Mouse (Mus musculus) stomach, embryonic 16.5 days (tissue): ENCODE measurements around the gene Vcam1. TPM values are rescaled to one million over a fixed set of nuclear protein-coding genes. Genes with fewer than 3 reads are reported as not detected.

Experiments
- ATAC-seq: fragments of 200-750 bp; cut with Nextera tagmentation; 2 replicates; pipeline ENCODE4 v1.8.0; 2017; ENCODE audit warnings: moderate number of reproducible peaks, moderate TSS enrichment; ENCODE audit not compliant: insufficient read depth, low FRiP score
- H3K27ac ChIP-seq: fragments of 300-500 bp; sonication (generic); 2 replicates; pipeline ENCODE4 v1.5.1; 2014; ENCODE audit warnings: low read length
- H3K27me3 ChIP-seq: fragments of 300-500 bp; sonication (generic); 2 replicates; pipeline ENCODE4 v1.6.1; 2014; ENCODE audit warnings: low read length, control low read depth, mixed read lengths; ENCODE audit not compliant: control insufficient read depth, insufficient read depth
- H3K36me3 ChIP-seq: fragments of 300-500 bp; sonication (generic); 2 replicates; pipeline ENCODE4 v1.6.1; 2014; ENCODE audit warnings: low read length; ENCODE audit not compliant: control insufficient read depth, insufficient read depth
- H3K4me1 ChIP-seq: fragments of 300-500 bp; sonication (generic); 2 replicates; pipeline ENCODE4 v1.6.1; 2014; ENCODE audit warnings: low read length, control low read depth, mixed read lengths; ENCODE audit not compliant: control insufficient read depth, insufficient read depth
- H3K4me2 ChIP-seq: fragments of 300-500 bp; sonication (generic); 2 replicates; pipeline ENCODE4 v1.6.1; 2014; ENCODE audit warnings: low read depth, low read length, mixed read lengths
- H3K4me3 ChIP-seq: fragments of 300-500 bp; sonication (generic); replicated peaks from 2 replicates; pipeline ENCODE4 v1.5.1; 2014; ENCODE audit warnings: mild to moderate bottlenecking, low read length
- H3K9ac ChIP-seq: fragments of 300-500 bp; sonication (generic); 2 replicates; pipeline ENCODE4 v1.6.1; 2014; ENCODE audit warnings: low read length
- H3K9me3 ChIP-seq: fragments of 300-500 bp; sonication (generic); replicated peaks from 2 replicates; pipeline ENCODE4 v1.6.1; 2016; ENCODE audit warnings: low read length, control low read depth; ENCODE audit not compliant: control insufficient read depth
- WGBS: fragments of 180-500 bp; shearing (Covaris S2); extraction: QIAGEN DNeasy Blood & Tissue Kit; methylation state at CpG from one replicate; pipeline ENCODE4 v1.1.7; 2014; 5-methylcytosine and 5-hydroxymethylcytosine counted together
- polyA plus RNA-seq: library from polyadenylated mRNA; unstranded; fragments of >200 nt; fragmentation: Nextera tagmentation; extraction: Ambion mirVana; gene quantifications from 2 replicates; pipeline ENCODE4 v1.2.1, GENCODE M21; 2015

The Vcam1 gene
- polyA plus RNA-seq, 1 experiment from 2014 or later, result 65.7 TPM

GRCm38 (mm10) chr3:116157447-116157990 lies 28.0 kb upstream of the Vcam1 start:
- H3K27me3 ChIP-seq, result no peaks in the 10 kb centered on the region
- ATAC-seq, result no peak
- WGBS, result 54% methylated on average over 13 of the region's 13 CpGs
- no peak overlapping the region for H3K9ac ChIP-seq
- H3K4me1 ChIP-seq, result no peaks in the 10 kb centered on the region
- H3K4me3 ChIP-seq, result no peak overlapping the region
- H3K9me3 ChIP-seq, result no peaks in the 10 kb centered on the region
- H3K4me2 ChIP-seq, result no peak overlapping the region
- H3K27ac ChIP-seq, result no peak overlapping the region
- no peaks in the 10 kb centered on the region for H3K36me3 ChIP-seq

GRCm38 (mm10) chr3:116150056-116150632 lies 20.7 kb upstream of the Vcam1 start:
- 0 out of 2 replicates have a peak, but pooled peaks have one; percentile 47 for ATAC-seq
- Histone ChIP-seq H3K9ac (no peak overlapping the region), H3K36me3 (no peaks in the 10 kb centered on the region), H3K27me3 (no peaks in the 10 kb centered on the region), H3K27ac (no peak overlapping the region), H3K4me3 (no peak overlapping the region), H3K9me3 (no peaks in the 10 kb centered on the region), H3K4me1 (no peaks in the 10 kb centered on the region), H3K4me2 (peak overlapping the region; percentile 8; the same call in 1 of the 2 replicates)
- WGBS, result 55% methylated on average over 13 of the region's 13 CpGs

GRCm38 (mm10) chr3:116149096-116149495 lies 19.6 kb upstream of the Vcam1 start:
- H3K4me2 ChIP-seq, result no peak overlapping the region
- H3K27me3 ChIP-seq, result no peaks in the 10 kb centered on the region
- H3K4me1 ChIP-seq, result no peaks in the 10 kb centered on the region
- H3K9ac ChIP-seq, result no peak overlapping the region
- no peaks in the 10 kb centered on the region for H3K9me3 ChIP-seq
- H3K27ac ChIP-seq, result no peak overlapping the region
- no peak for ATAC-seq
- WGBS, result 49% methylated on average over 4 of the region's 4 CpGs
- H3K4me3 ChIP-seq, result no peak overlapping the region
- no peaks in the 10 kb centered on the region for H3K36me3 ChIP-seq

GRCm38 (mm10) chr3:116148676-116149075 lies 19.2 kb upstream of the Vcam1 start:
- WGBS, result 31% methylated on average over 9 of the region's 9 CpGs
- H3K4me2 ChIP-seq, result no peak overlapping the region

GRCm38 (mm10) chr3:116141226-116141625 lies 11.7 kb upstream of the Vcam1 start:
- H3K27me3 ChIP-seq, result no peaks in the 10 kb centered on the region
- no peak for ATAC-seq
- WGBS, result 92% methylated on average over 3 of the region's 3 CpGs
- no peaks in the 10 kb centered on the region for H3K36me3 ChIP-seq
- H3K9ac ChIP-seq, result no peak overlapping the region
- no peak overlapping the region for H3K4me3 ChIP-seq
- H3K4me1 ChIP-seq, result no peaks in the 10 kb centered on the region
- H3K27ac ChIP-seq, result no peak overlapping the region
- H3K9me3 ChIP-seq, result no peaks in the 10 kb centered on the region
- no peak overlapping the region for H3K4me2 ChIP-seq

More at GRCm38 (mm10) chr3:116148676-116149075, 19.2 kb upstream of the Vcam1 start:
- H3K27ac ChIP-seq, result no peak overlapping the region
- H3K36me3 ChIP-seq, result no peaks in the 10 kb centered on the region
- H3K9ac ChIP-seq, result no peak overlapping the region
- no peaks in the 10 kb centered on the region for H3K4me1 ChIP-seq
- no peak for ATAC-seq
- H3K9me3 ChIP-seq, result no peaks in the 10 kb centered on the region
- no peaks in the 10 kb centered on the region for H3K27me3 ChIP-seq
- no peak overlapping the region for H3K4me3 ChIP-seq

- H3K4me2 ChIP-seq, result no peak overlapping the region
- no peak overlapping the region for H3K9ac ChIP-seq
- no peak overlapping the region for H3K4me3 ChIP-seq
- H3K9me3 ChIP-seq, result no peaks in the 10 kb centered on the region
- no peaks in the 10 kb centered on the region for H3K4me1 ChIP-seq
- H3K27ac ChIP-seq, result no peak overlapping the region
- no peaks in the 10 kb centered on the region for H3K36me3 ChIP-seq
- no peaks in the 10 kb centered on the region for H3K27me3 ChIP-seq
- 63% methylated on average over 5 of the region's 5 CpGs for WGBS
- ATAC-seq, result no peak
Measured at GRCm38 (mm10) chr3:116139000-116139399, 9.5 kb upstream of the Vcam1 start.

- 74% methylated on average over 5 of the region's 5 CpGs for WGBS
- no peak for ATAC-seq
- no peaks in the 10 kb centered on the region for H3K4me1 ChIP-seq
- no peaks in the 10 kb centered on the region for H3K27me3 ChIP-seq
- no peaks in the 10 kb centered on the region for H3K36me3 ChIP-seq
- H3K4me3 ChIP-seq, result no peak overlapping the region
- H3K4me2 ChIP-seq, result no peak overlapping the region
- no peak overlapping the region for H3K9ac ChIP-seq
- H3K27ac ChIP-seq, result no peak overlapping the region
- no peaks in the 10 kb centered on the region for H3K9me3 ChIP-seq
Measured at GRCm38 (mm10) chr3:116138081-116138480, 8.6 kb upstream of the Vcam1 start.

GRCm38 (mm10) chr3:116133363-116133762 lies 3.9 kb upstream of the Vcam1 start:
- Histone ChIP-seq H3K4me3 (no peak overlapping the region), H3K9ac (no peak overlapping the region), H3K4me2 (no peak overlapping the region), H3K36me3 (no peaks in the 10 kb centered on the region), H3K4me1 (0 out of 2 replicates have a peak, but pooled peaks cover 8% of the 10 kb centered on the region), H3K9me3 (no peaks in the 10 kb centered on the region), H3K27me3 (no peaks in the 10 kb centered on the region), H3K27ac (no peak overlapping the region)
- ATAC-seq, result no peak
- WGBS, result 41% methylated on average over 5 of the region's 5 CpGs

GRCm38 (mm10) chr3:116130711-116131110 lies 1.2 kb upstream of the Vcam1 start:
- 81% methylated on average over 3 of the region's 3 CpGs for WGBS
- Histone ChIP-seq H3K4me3 (no peak overlapping the region), H3K36me3 (no peaks in the 10 kb centered on the region), H3K27me3 (no peaks in the 10 kb centered on the region), H3K4me2 (no peak overlapping the region), H3K4me1 (0 out of 2 replicates have a peak, but pooled peaks cover 12% of the 10 kb centered on the region), H3K27ac (no peak overlapping the region), H3K9me3 (no peaks in the 10 kb centered on the region), H3K9ac (no peak overlapping the region)
- no peak for ATAC-seq
